In the genomic region with DNA sequence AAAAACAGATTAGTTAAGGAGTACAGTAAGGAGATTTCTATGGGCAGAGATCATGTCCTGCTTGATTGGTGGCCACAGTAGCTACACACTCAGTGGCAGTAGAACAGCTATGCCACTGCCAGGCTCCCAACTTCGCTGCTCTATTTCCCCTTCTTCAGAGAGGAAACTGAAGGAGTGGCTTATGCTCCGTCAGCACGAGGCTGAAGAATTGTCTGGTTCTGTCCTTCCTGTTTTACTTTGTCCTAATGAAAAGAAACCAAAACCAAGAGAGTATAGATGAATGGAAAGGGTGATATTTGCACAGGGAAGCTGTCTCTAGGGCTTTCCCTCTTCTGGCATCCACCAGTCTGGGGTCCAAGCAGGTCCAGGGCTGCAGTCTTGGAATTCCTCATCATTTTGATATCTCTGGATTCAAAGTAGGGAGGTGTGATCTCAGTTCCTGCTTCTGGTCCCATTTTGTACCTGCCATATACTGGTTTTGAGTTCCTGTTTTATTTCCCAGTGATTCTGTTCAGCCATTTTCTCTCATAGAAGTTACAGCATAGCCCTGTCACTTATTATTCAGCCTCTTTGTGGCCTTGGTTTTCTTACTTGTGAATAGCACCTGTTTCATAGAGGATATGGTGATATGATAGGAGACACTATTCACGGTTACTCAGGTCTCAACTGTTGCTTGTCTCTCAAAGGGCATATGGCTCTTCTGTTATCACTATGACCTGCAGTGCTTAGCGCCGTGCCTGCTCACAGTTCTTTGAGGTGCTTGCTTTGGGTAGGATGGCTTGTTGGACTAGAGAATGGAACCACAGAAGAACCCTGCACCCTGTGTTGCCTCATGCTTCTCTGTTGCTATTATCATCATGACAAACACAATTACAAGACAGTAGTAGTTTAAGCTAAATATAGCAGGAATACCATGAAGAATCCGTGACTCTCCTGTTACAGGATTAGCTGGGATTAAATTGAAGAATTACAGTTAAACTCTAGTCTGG, we compare ENCODE assay signal across 9 mouse cellular contexts. TPM values are rescaled to one million over a fixed set of nuclear protein-coding genes. Genes with fewer than 3 reads are reported as not detected.
A peak's percentile ranks its signal among the peaks of the same experiment; 100 is the strongest.
DNase-seq lines count a peak whose midpoint lies in the region; ATAC-seq and TF ChIP-seq lines count a peak whose summit lies in the region.
"Had no signal": no experiment of that assay in that cellular context is flagged by ENCODE, and none has a peak within 500 bp of the region (broad histone marks: within the 10 kb centered on the region; RNA-seq: fewer than 3 reads in every experiment).

No protein-coding gene starts in this region.

- peak overlapping the region; percentile 47; the same call in 1 of the 2 replicates for H3K4me3 ChIP-seq in heart, embryonic 10.5 days
- H3K4me3 ChIP-seq in G1E (ENCODE audit: low read depth, low read length), result no peak overlapping the region
- peak overlapping the region; percentile 77 for H3K4me3 ChIP-seq in megakaryocyte, embryonic 14.5 days (replicated peaks)
- H3K4me3 ChIP-seq: hindbrain, embryonic 15.5 days had no signal

- H3K27ac ChIP-seq in heart, embryonic 10.5 days, result peak overlapping the region; percentile 88
- H3K27ac ChIP-seq: hindbrain, embryonic 15.5 days had no signal

- no peaks in the 10 kb centered on the region for H3K9me3 ChIP-seq in heart, embryonic 10.5 days
- no peaks in the 10 kb centered on the region for H3K9me3 ChIP-seq in G1E (replicated peaks)
- H3K9me3 ChIP-seq in megakaryocyte, embryonic 14.5 days, result no peaks in the 10 kb centered on the region
- H3K9me3 ChIP-seq: hindbrain, embryonic 15.5 days had no signal

- H3K27me3 ChIP-seq in heart, embryonic 10.5 days (ENCODE audit: insufficient read depth, poor library complexity, severe bottlenecking), result no peaks in the 10 kb centered on the region
- H3K27me3 ChIP-seq in G1E (ENCODE audit: insufficient read depth, low read length), result no peaks in the 10 kb centered on the region
- no peaks in the 10 kb centered on the region for H3K27me3 ChIP-seq in megakaryocyte, embryonic 14.5 days (replicated peaks)
- H3K27me3 ChIP-seq: hindbrain, embryonic 15.5 days had no signal

- WGBS in heart, embryonic 10.5 days, result 44% methylated on average over 7 of the region's 7 CpGs

- no peak for TF ChIP-seq CTCF in G1E (IDR thresholded peaks at IDR 0.05; ENCODE audit: low read depth, low read length)

- intact Hi-C loops in heart, postnatal 25 days (cut with DNase I), result no loop called here

- peaks cover 49% of the 10 kb centered on the region for H3K4me1 ChIP-seq in heart, embryonic 10.5 days
- H3K4me1 ChIP-seq in G1E (ENCODE audit: insufficient read depth, low read depth, low read length), result peaks cover 4% of the 10 kb centered on the region; the same call in 1 of the 2 replicates
- H3K4me1 ChIP-seq in megakaryocyte, embryonic 14.5 days, result peaks cover 89% of the 10 kb centered on the region

- peak; percentile 28; the same call in 1 of the 2 replicates for ATAC-seq in G1E (ENCODE audit: extremely low read depth, insufficient number of reproducible peaks, low FRiP score, poor library complexity, severe bottlenecking)
- peak; percentile 98 for ATAC-seq in inflammation-experienced regulatory T-cells, adult 6 months

- H3K36me3 ChIP-seq in heart, embryonic 10.5 days, result no peaks in the 10 kb centered on the region
- peaks cover 25% of the 10 kb centered on the region for H3K36me3 ChIP-seq in G1E (replicated peaks)
- peaks cover 94% of the 10 kb centered on the region for H3K36me3 ChIP-seq in megakaryocyte, embryonic 14.5 days (replicated peaks; ENCODE audit: low read length)
- H3K36me3 ChIP-seq: hindbrain, embryonic 15.5 days had no signal

- DNase-seq in heart, embryonic 10.5 days (ENCODE audit: low spot score), result no peak
- DNase-seq in heart, postnatal 25 days (ENCODE audit: low spot score), result no peak
- no peak for DNase-seq in G1E (ENCODE audit: low spot score)
- DNase-seq in gastrocnemius, adult 8-10 months (ENCODE audit: low spot score in 2 of 2), result no peak
- no peak for DNase-seq in urinary bladder, postnatal 4 days (ENCODE audit: low spot score in 2 of 2)
- DNase-seq in frontal cortex, postnatal 10 days (ENCODE audit: low spot score in 2 of 2), result no peak

RNA-seq across cellular contexts. Expression of gene Ranbp2, which starts 53.4 kb away (rescaled TPM):
- 20.2 and 24.2 TPM in 2 replicates for polyA plus RNA-seq in heart, embryonic 10.5 days (2016; fragmentation: Nextera tagmentation; extraction: Ambion mirVana)
- 10 to 100 TPM; 43.9 to 50.9 TPM for total RNA-seq in heart, postnatal 25 days (2021)
- total RNA-seq in G1E (2014; fragmentation: Nextera tagmentation) (141 and 154 TPM in 2 replicates), G1E (2017) (121 and 147 TPM in 2 replicates)
- 2.4 and 4.5 TPM in 2 replicates for polyA plus RNA-seq in G1E (2012)
- 10 to 100 TPM; 23.6 to 27.6 (median 27.3) TPM for polyA plus RNA-seq in inflammation-experienced regulatory T-cells, adult 6 months (2017; shearing (Covaris generic))
- 0.51 TPM in 1 of 2 replicates, not detected in the other for polyA plus RNA-seq in megakaryocyte, embryonic 14.5 days (2012; ENCODE audit: insufficient read depth, low replicate concordance)
- total RNA-seq in gastrocnemius, adult 8-10 months (2022), result 10 to 100 TPM; 46.3 to 53.8 (median 47.4) TPM
